Mouse (Mus musculus) cerebral cortex, adult 2 months (tissue): Measurements from ENCODE around the gene Fzr1.

ENCODE experiments used
- WGBS: fragments of 180-500 bp; shearing (Covaris S2); methylation state at CpG from one replicate; pipeline ENCODE4 v1.1.7; 2018; 5-methylcytosine and 5-hydroxymethylcytosine counted together

The Fzr1 gene

GRCm38 (mm10) chr10:81401521-81402226, 23.4 kb upstream of the Fzr1 start:
- WGBS, result 12% methylated on average over 18 of the region's 18 CpGs

GRCm38 (mm10) chr10:81401205-81401520, 22.8 kb upstream of the Fzr1 start:
- 29% methylated on average over 10 of the region's 10 CpGs for WGBS

GRCm38 (mm10) chr10:81400371-81401204, 22.3 kb upstream of the Fzr1 start:
- 56% methylated on average over 22 of the region's 22 CpGs for WGBS

GRCm38 (mm10) chr10:81399798-81400308, 21.5 kb upstream of the Fzr1 start:
- WGBS, result 82% methylated on average over 18 of the region's 18 CpGs

GRCm38 (mm10) chr10:81399296-81399695, 21.0 kb upstream of the Fzr1 start:
- WGBS, result 84% methylated on average over 5 of the region's 5 CpGs

- WGBS, result 72% methylated on average over 5 of the region's 5 CpGs
Observed at GRCm38 (mm10) chr10:81396749-81397148, 18.4 kb upstream of the Fzr1 start.

GRCm38 (mm10) chr10:81395865-81396264, 17.5 kb upstream of the Fzr1 start:
- 70% methylated on average over 4 of the region's 4 CpGs for WGBS

GRCm38 (mm10) chr10:81395127-81395526, 16.8 kb upstream of the Fzr1 start:
- 19% methylated on average over 5 of the region's 5 CpGs for WGBS

- WGBS, result 17% methylated on average over 19 of the region's 19 CpGs
Observed at GRCm38 (mm10) chr10:81393456-81394063, 15.2 kb upstream of the Fzr1 start.

- 67% methylated on average over 14 of the region's 14 CpGs for WGBS
Observed at GRCm38 (mm10) chr10:81392781-81393185, 14.5 kb upstream of the Fzr1 start, which contains the start of gene Smim24. Gene Smim24, plus strand, starts transcription at chr10:81393051.

- 87% methylated on average over 6 of the region's 6 CpGs for WGBS
Observed at GRCm38 (mm10) chr10:81392270-81392669, 14.0 kb upstream of the Fzr1 start.

- whole genome bisulfite sequencing, result 92% methylated on average over 13 of the region's 13 CpGs
Observed at GRCm38 (mm10) chr10:81390678-81390965, 12.3 kb upstream of the Fzr1 start.

- 59% methylated on average over 23 of the region's 23 CpGs for WGBS
Observed at GRCm38 (mm10) chr10:81389801-81390677, 11.7 kb upstream of the Fzr1 start.

GRCm38 (mm10) chr10:81389373-81389772, 11.1 kb upstream of the Fzr1 start:
- 53% methylated on average over 3 of the region's 3 CpGs for WGBS

- 72% methylated on average over 5 of the region's 5 CpGs for WGBS
Observed at GRCm38 (mm10) chr10:81388505-81389055, 10.3 kb upstream of the Fzr1 start, which contains the start of gene Gm48552. Gene Gm48552, plus strand, starts transcription at chr10:81389005.

GRCm38 (mm10) chr10:81387716-81388115, 9.4 kb upstream of the Fzr1 start:
- 89% methylated on average over 20 of the region's 20 CpGs for WGBS

- 73% methylated on average over 22 of the region's 22 CpGs for WGBS
Observed at GRCm38 (mm10) chr10:81385603-81386306, 7.4 kb upstream of the Fzr1 start.

- WGBS, result under 1% methylated on average over 19 of the region's 19 CpGs
Observed at GRCm38 (mm10) chr10:81384605-81384982, 6.3 kb upstream of the Fzr1 start.

- WGBS, result 7% methylated on average over 53 of the region's 54 CpGs
Observed at GRCm38 (mm10) chr10:81383802-81384604, 5.7 kb upstream of the Fzr1 start, which contains the start of the genes Dohh and Gm48551. Gene Dohh, plus strand, starts transcription at chr10:81384428. Gene Gm48551, plus strand, starts transcription at chr10:81384466.

GRCm38 (mm10) chr10:81382039-81382438, 3.7 kb upstream of the Fzr1 start:
- 73% methylated on average over 5 of the region's 5 CpGs for WGBS
